8 mouse cellular contexts compared by ENCODE assay signal in the genomic region with DNA sequence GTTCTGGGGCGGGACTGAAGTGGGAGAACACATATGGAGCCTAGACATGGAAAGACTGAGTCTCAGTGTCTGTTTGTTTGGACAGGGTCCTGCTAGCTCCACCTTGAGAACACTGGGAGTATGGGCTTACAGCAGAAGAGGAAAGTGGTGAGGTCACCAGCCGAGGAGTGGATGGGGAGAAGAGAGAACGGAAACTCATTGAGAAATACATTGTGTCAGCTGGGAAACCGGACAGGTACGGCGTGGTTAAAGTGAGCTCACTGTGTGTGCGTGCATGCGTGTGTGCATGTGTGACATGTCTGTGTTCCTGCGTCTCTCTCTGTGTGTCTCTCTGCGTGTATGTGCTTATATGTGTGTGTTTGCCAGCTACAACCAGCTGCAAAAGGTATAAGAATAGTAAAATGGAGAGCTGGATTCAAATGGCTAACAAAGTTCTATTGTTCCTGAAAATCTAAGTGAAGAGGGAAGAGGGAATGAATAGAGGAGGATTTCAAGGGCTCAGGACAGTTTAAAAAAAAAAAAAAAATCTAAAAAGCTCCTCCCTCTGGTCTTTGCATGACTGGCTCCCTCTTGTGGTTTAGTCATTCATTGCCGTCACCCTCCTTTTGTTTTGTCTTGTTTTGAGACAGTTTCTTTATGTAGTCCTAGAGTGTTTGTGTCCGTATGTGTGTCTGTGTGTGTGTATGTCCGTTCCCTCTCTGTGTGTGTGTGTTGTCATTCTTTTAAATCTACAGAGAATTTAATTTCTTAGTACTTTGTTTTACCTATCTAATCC. TPM values are rescaled to one million over a fixed set of nuclear protein-coding genes. Genes with fewer than 3 reads are reported as not detected.
DNase-seq lines count a peak whose midpoint lies in the region; ATAC-seq lines count a peak whose summit lies in the region.

No protein-coding gene starts in this region.

- H3K36me3 ChIP-seq in embryonic facial prominence, embryonic 14.5 days (ENCODE audit: control insufficient read depth, insufficient read depth, low read length): no peaks in the 10 kb centered on the region
- H3K36me3 ChIP-seq in kidney, embryonic 16.5 days (ENCODE audit: insufficient read depth, low read length): no peaks in the 10 kb centered on the region
- no peaks in the 10 kb centered on the region for H3K36me3 ChIP-seq in splenic B cell, adult 2 months (ENCODE audit: control insufficient read depth, insufficient read depth, low read length, poor library complexity, severe bottlenecking)

- no peaks in the 10 kb centered on the region for H3K27me3 ChIP-seq in embryonic facial prominence, embryonic 14.5 days (replicated peaks; ENCODE audit: control insufficient read depth, insufficient read depth, low read length)
- no peaks in the 10 kb centered on the region for H3K27me3 ChIP-seq in kidney, embryonic 16.5 days (ENCODE audit: insufficient read depth, low read length)
- no peaks in the 10 kb centered on the region for H3K27me3 ChIP-seq in splenic B cell, adult 2 months (ENCODE audit: control insufficient read depth, insufficient read depth, low read length, poor library complexity, severe bottlenecking)

- DNase-seq in gastrocnemius, postnatal 10 days: peak; percentile 31
- no peak for DNase-seq in gastrocnemius, adult 8-10 months (ENCODE audit: low spot score in 2 of 2)
- DNase-seq in 416B (ENCODE audit: low read depth): peak; percentile 87
- DNase-seq in embryonic facial prominence, embryonic 14.5 days (ENCODE audit: low spot score): peak; percentile 59
- peak; percentile 85 for DNase-seq in splenic B cell, adult 2 months (ENCODE audit: low read depth, low spot score)

- H3K9me3 ChIP-seq in embryonic facial prominence, embryonic 14.5 days (ENCODE audit: control insufficient read depth, low read length): no peaks in the 10 kb centered on the region
- H3K9me3 ChIP-seq in kidney, embryonic 16.5 days (ENCODE audit: low read length): no peaks in the 10 kb centered on the region

- 59% methylated on average over 13 of the region's 13 CpGs for WGBS in embryonic facial prominence, embryonic 14.5 days
- 69% methylated on average over 13 of the region's 13 CpGs for WGBS in kidney, embryonic 16.5 days

- H3K27ac ChIP-seq in embryonic facial prominence, embryonic 14.5 days (replicated peaks; ENCODE audit: low read depth, low read length): no peak overlapping the region
- no peak overlapping the region for H3K27ac ChIP-seq in kidney, embryonic 16.5 days (ENCODE audit: low read length)

- H3K4me2 ChIP-seq in embryonic facial prominence, embryonic 14.5 days (ENCODE audit: low read depth, low read length): no peak overlapping the region
- H3K4me2 ChIP-seq in kidney, embryonic 16.5 days (replicated peaks; ENCODE audit: low read depth, low read length): no peak overlapping the region

- H3K9ac ChIP-seq in embryonic facial prominence, embryonic 14.5 days (ENCODE audit: low read depth, low read length): no peak overlapping the region
- H3K9ac ChIP-seq in kidney, embryonic 16.5 days (replicated peaks; ENCODE audit: low read length): no peak overlapping the region

- ATAC-seq in activated CD4-positive, CD25-positive, alpha-beta regulatory T cell, adult 4 months: peak; percentile 78
- peak; percentile 44; the same call in 1 of the 2 replicates for ATAC-seq in embryonic facial prominence, embryonic 14.5 days (ENCODE audit: low read depth)
- ATAC-seq in kidney, embryonic 16.5 days (ENCODE audit: low FRiP score, low TSS enrichment): 0 out of 2 replicates have a peak, but pooled peaks have one; percentile 37
- ATAC-seq in megakaryocyte, adult 5-6 weeks (ENCODE audit: poor library complexity, severe bottlenecking): peak; percentile 84

- H3K4me3 ChIP-seq in embryonic facial prominence, embryonic 14.5 days (ENCODE audit: low read depth, low read length): no peak overlapping the region
- no peak overlapping the region for H3K4me3 ChIP-seq in kidney, embryonic 16.5 days (ENCODE audit: low read length)

- H3K4me1 ChIP-seq in embryonic facial prominence, embryonic 14.5 days (ENCODE audit: control insufficient read depth, insufficient read depth, low read length): no peaks in the 10 kb centered on the region
- no peaks in the 10 kb centered on the region for H3K4me1 ChIP-seq in kidney, embryonic 16.5 days (ENCODE audit: insufficient read depth, low read length)

RNA-seq across cellular contexts. Expression of gene Ak4, which starts 52.0 kb away (rescaled TPM):
- total RNA-seq in gastrocnemius, postnatal 10 days (2021): 1 to 10 TPM; 7.4 to 8.8 TPM
- total RNA-seq in gastrocnemius, adult 8-10 months (2022): 10 to 100 TPM in 1 of 4 experiments, 1 to 10 TPM in 3; 2.4 to 10.6 (median 4.7) TPM
- polyA plus RNA-seq in activated CD4-positive, CD25-positive, alpha-beta regulatory T cell, adult 4 months (2017; shearing (Covaris generic)): under 1 TPM in 1 of 2 experiments, not detected in 1; 0.59 TPM
- polyA plus RNA-seq in embryonic facial prominence, embryonic 14.5 days (2014; fragmentation: Nextera tagmentation; extraction: Ambion mirVana): 5.0 and 6.7 TPM in 2 replicates
- polyA plus RNA-seq in kidney, embryonic 16.5 days (2015; fragmentation: Nextera tagmentation; extraction: Ambion mirVana): 21.0 and 23.8 TPM in 2 replicates
- total RNA-seq in megakaryocyte, adult 5-6 weeks (2015): 0.18 TPM in 1 of 2 replicates, not detected in the other
- 0.11 TPM in 1 of 2 replicates, not detected in the other for total RNA-seq in megakaryocyte, adult 5-6 weeks (2017)

Comparison
In these comparisons a context has a peak if more than half of its experiments do, and no peak if none do; other contexts are left out.
1. DNase-seq: peak in gastrocnemius, postnatal 10 days (single experiment), 416B (single experiment), embryonic facial prominence, embryonic 14.5 days (single experiment) and splenic B cell, adult 2 months (single experiment); none in gastrocnemius, adult 8-10 months (0 of 2).
2. Peak in every context shown above with its lines, with median percentiles within 50 percentile points of each other: ATAC-seq.